ENCODE assay signal across 8 mouse cellular contexts in genomic region chr2:20943222-20943621, GRCm38 (mm10). TPM values are rescaled to one million over a fixed set of nuclear protein-coding genes. Genes with fewer than 3 reads are reported as not detected.
DNase-seq lines count a peak whose midpoint lies in the region; ATAC-seq and TF ChIP-seq lines count a peak whose summit lies in the region.

No protein-coding gene starts in this region.

- TF ChIP-seq POLR2A in cortical plate, adult 2 months (IDR thresholded peaks at IDR 0.05; ENCODE audit: extremely low read depth, insufficient read depth, low read length), result peak; percentile 28; the same call in 1 of the 2 replicates

- H3K36me3 ChIP-seq in kidney, embryonic 16.5 days (ENCODE audit: insufficient read depth, low read length), result no peaks in the 10 kb centered on the region
- 0 out of 2 replicates have a peak, but pooled peaks cover 2% of the 10 kb centered on the region for H3K36me3 ChIP-seq in heart, postnatal 0 days (replicated peaks; ENCODE audit: control insufficient read depth, insufficient read depth, low read length)
- no peaks in the 10 kb centered on the region for H3K36me3 ChIP-seq in liver, postnatal 0 days (replicated peaks; ENCODE audit: insufficient read depth, low read length)
- H3K36me3 ChIP-seq in stomach, embryonic 14.5 days (ENCODE audit: control insufficient read depth, insufficient read depth, low read length), result no peaks in the 10 kb centered on the region

- peak; percentile 70; the same call in 1 of the 2 replicates for ATAC-seq in kidney, embryonic 16.5 days (ENCODE audit: low FRiP score, low TSS enrichment)
- ATAC-seq in heart, postnatal 0 days (ENCODE audit: insufficient read depth, low read depth), result 0 out of 2 replicates have a peak, but pooled peaks have one; percentile 32
- peak; percentile 43 for ATAC-seq in liver, postnatal 0 days
- ATAC-seq in stomach, embryonic 14.5 days (ENCODE audit: insufficient number of reproducible peaks, insufficient read depth, low FRiP score, low read depth), result peak; percentile 73; the same call in 1 of the 2 replicates

- no peak overlapping the region for H3K9ac ChIP-seq in kidney, embryonic 16.5 days (replicated peaks; ENCODE audit: low read length)
- H3K9ac ChIP-seq in heart, postnatal 0 days (replicated peaks; ENCODE audit: low read depth, low read length), result no peak overlapping the region
- H3K9ac ChIP-seq in liver, postnatal 0 days (replicated peaks), result no peak overlapping the region
- no peak overlapping the region for H3K9ac ChIP-seq in stomach, embryonic 14.5 days (replicated peaks; ENCODE audit: low read depth, low read length)

- no peak for DNase-seq in kidney, adult 11 months
- DNase-seq in NIH3T3 (ENCODE audit: low read depth), result peak; percentile 79
- DNase-seq in heart, postnatal 0 days (ENCODE audit: low spot score), result peak; percentile 55
- no peak for DNase-seq in liver, postnatal 0 days
- DNase-seq in thymus, postnatal 25 days, result no peak

- H3K4me1 ChIP-seq in kidney, embryonic 16.5 days (ENCODE audit: insufficient read depth, low read length), result peaks cover 35% of the 10 kb centered on the region
- H3K4me1 ChIP-seq in cortical plate, adult 2 months (ENCODE audit: control insufficient read depth, insufficient read depth, low read length), result peaks cover 12% of the 10 kb centered on the region
- H3K4me1 ChIP-seq in heart, postnatal 0 days (ENCODE audit: control insufficient read depth, insufficient read depth), result peaks cover 51% of the 10 kb centered on the region
- peaks cover 21% of the 10 kb centered on the region for H3K4me1 ChIP-seq in liver, postnatal 0 days (ENCODE audit: insufficient read depth)
- H3K4me1 ChIP-seq in stomach, embryonic 14.5 days (ENCODE audit: control insufficient read depth, insufficient read depth, low read length), result peaks cover 17% of the 10 kb centered on the region; the same call in 1 of the 2 replicates

- no peak overlapping the region for H3K4me2 ChIP-seq in kidney, embryonic 16.5 days (replicated peaks; ENCODE audit: low read depth, low read length)
- peak overlapping the region; percentile 30; the same call in 1 of the 2 replicates for H3K4me2 ChIP-seq in heart, postnatal 0 days (ENCODE audit: low read depth, low read length)
- H3K4me2 ChIP-seq in liver, postnatal 0 days (ENCODE audit: low read depth, low read length), result no peak overlapping the region
- no peak overlapping the region for H3K4me2 ChIP-seq in stomach, embryonic 14.5 days (replicated peaks; ENCODE audit: low read depth, low read length)

- WGBS in kidney, embryonic 16.5 days, result 8% methylated on average over 5 of the region's 5 CpGs
- 2% methylated on average over 5 of the region's 5 CpGs for WGBS in heart, postnatal 0 days
- 15% methylated on average over 5 of the region's 5 CpGs for WGBS in liver, postnatal 0 days (ENCODE audit: insufficient replicate concordance)
- WGBS in stomach, embryonic 14.5 days, result 8% methylated on average over 5 of the region's 5 CpGs

- no peak for TF ChIP-seq EP300 in heart, postnatal 0 days (IDR thresholded peaks at IDR 0.05; ENCODE audit: low read depth)
- no peak for TF ChIP-seq EP300 in liver, postnatal 0 days (IDR thresholded peaks at IDR 0.05; ENCODE audit: low read depth)

- no peak for TF ChIP-seq CTCF in cortical plate, adult 2 months (IDR thresholded peaks at IDR 0.05; ENCODE audit: extremely low read depth, insufficient read depth, low read length)
- no peak for TF ChIP-seq CTCF in heart, postnatal 0 days (IDR thresholded peaks at IDR 0.05; ENCODE audit: low read depth)
- 0 out of 2 replicates have a peak, but pooled peaks have one; percentile 21 for TF ChIP-seq CTCF in liver, postnatal 0 days (IDR thresholded peaks at IDR 0.05; ENCODE audit: low read depth)

- no peak overlapping the region for H3K4me3 ChIP-seq in kidney, embryonic 16.5 days (ENCODE audit: low read length)
- no peak overlapping the region for H3K4me3 ChIP-seq in cortical plate, adult 2 months (ENCODE audit: insufficient read depth, low read length)
- H3K4me3 ChIP-seq in heart, postnatal 0 days (ENCODE audit: low read depth, low read length), result 0 out of 2 replicates have a peak overlapping the region, but pooled peaks have one; percentile 4
- no peak overlapping the region for H3K4me3 ChIP-seq in liver, postnatal 0 days (ENCODE audit: low read depth, low read length)
- H3K4me3 ChIP-seq in stomach, embryonic 14.5 days (ENCODE audit: low read depth, low read length), result no peak overlapping the region

- H3K9me3 ChIP-seq in kidney, embryonic 16.5 days (ENCODE audit: low read length), result no peaks in the 10 kb centered on the region
- no peaks in the 10 kb centered on the region for H3K9me3 ChIP-seq in heart, postnatal 0 days (replicated peaks; ENCODE audit: control insufficient read depth, low read length)
- H3K9me3 ChIP-seq in liver, postnatal 0 days (ENCODE audit: low read length), result no peaks in the 10 kb centered on the region
- no peaks in the 10 kb centered on the region for H3K9me3 ChIP-seq in stomach, embryonic 14.5 days (ENCODE audit: control insufficient read depth, low read depth, low read length)

- H3K27me3 ChIP-seq in kidney, embryonic 16.5 days (ENCODE audit: insufficient read depth, low read length), result no peaks in the 10 kb centered on the region
- no peaks in the 10 kb centered on the region for H3K27me3 ChIP-seq in heart, postnatal 0 days (ENCODE audit: control insufficient read depth, insufficient read depth, low read length)
- H3K27me3 ChIP-seq in liver, postnatal 0 days (ENCODE audit: insufficient read depth, low read length), result no peaks in the 10 kb centered on the region
- no peaks in the 10 kb centered on the region for H3K27me3 ChIP-seq in stomach, embryonic 14.5 days (ENCODE audit: control insufficient read depth, insufficient read depth, low read length)

- H3K27ac ChIP-seq in kidney, embryonic 16.5 days (ENCODE audit: low read length), result no peak overlapping the region
- H3K27ac ChIP-seq in cortical plate, adult 2 months (ENCODE audit: insufficient read depth, low read length), result no peak overlapping the region
- H3K27ac ChIP-seq in heart, postnatal 0 days (ENCODE audit: low read depth), result peak overlapping the region; percentile 55
- H3K27ac ChIP-seq in liver, postnatal 0 days (ENCODE audit: low read depth), result no peak overlapping the region
- no peak overlapping the region for H3K27ac ChIP-seq in stomach, embryonic 14.5 days (ENCODE audit: low read length)

RNA-seq across cellular contexts. Expression of gene Arhgap21, which starts 25.5 kb away (rescaled TPM):
- 9.2 and 11.2 TPM in 2 replicates for polyA plus RNA-seq in kidney, embryonic 16.5 days (2015; fragmentation: Nextera tagmentation; extraction: Ambion mirVana)
- polyA plus RNA-seq in cortical plate, adult 2 months (2012; rRNA removed), result 104 and 131 TPM in 2 replicates
- 66.7 and 77.3 TPM in 2 replicates for total RNA-seq in heart, postnatal 0 days (2014; rRNA removed; ENCODE audit: low replicate concordance)
- 10.1 and 11.4 TPM in 2 replicates for polyA plus RNA-seq in heart, postnatal 0 days (2015; fragmentation: Nextera tagmentation; extraction: Ambion mirVana)
- polyA plus RNA-seq in liver, postnatal 0 days (2015; fragmentation: Nextera tagmentation; extraction: Ambion mirVana), result 4.5 and 5.5 TPM in 2 replicates
- 17.2 and 19.2 TPM in 2 replicates for polyA plus RNA-seq in stomach, embryonic 14.5 days (2014; fragmentation: Nextera tagmentation; extraction: Ambion mirVana)

Comparison
In these comparisons a context has a peak if more than half of its experiments do, and no peak if none do; other contexts are left out.
1. DNase-seq: peak in NIH3T3 (single experiment) and heart, postnatal 0 days (single experiment); none in kidney, adult 11 months (single experiment), liver, postnatal 0 days (single experiment) and thymus, postnatal 25 days (single experiment).
2. Peak in every context shown above with its lines, with median percentiles within 50 percentile points of each other: ATAC-seq.